Mouse (Mus musculus): Measurements from ENCODE around the gene Tmem52b.

- TF ChIP-seq CTCF (IDR thresholded peaks at IDR 0.05; ENCODE audit: extremely low read depth, insufficient read depth, insufficient read length, insufficient replicate concordance) = no peak
- TF ChIP-seq POLR2A (IDR thresholded peaks at IDR 0.05; ENCODE audit: low read depth, low read length) = no peak
These were observed 21.7 kb downstream of the Tmem52b start for GRCm38 (mm10) chr6:129534057-129534456.

Measured in spleen, adult 2 months (tissue).